Mouse (Mus musculus) E14TG2a.4 (cell line): Measurements from ENCODE around the gene Hspbp1.

Experiments used
- H3K27me3 ChIP-seq: 2 replicates; pipeline ENCODE4 v1.6.1; 2014; ENCODE audit warnings: low read length, control low read depth; ENCODE audit not compliant: insufficient read depth
- H3K36me3 ChIP-seq: 2 replicates; pipeline ENCODE4 v1.6.1; 2014; ENCODE audit warnings: low read length, control low read depth; ENCODE audit not compliant: insufficient read depth
- H3K4me1 ChIP-seq: replicated peaks from 2 replicates; pipeline ENCODE4 v1.6.1; 2014; ENCODE audit warnings: low read depth, low read length, control low read depth
- H3K4me3 ChIP-seq: replicated peaks from 2 replicates; pipeline ENCODE4 v1.5.1; 2014; ENCODE audit warnings: mild to moderate bottlenecking, low read length
- H3K9me3 ChIP-seq: 2 replicates; pipeline ENCODE4 v1.6.1; 2014; ENCODE audit warnings: low read length, control low read depth
- CTCF ChIP-seq: conservative IDR thresholded peaks from 2 replicates; pipeline ENCODE4 v1.5.1; 2014; ENCODE audit warnings: low read length
- NANOG ChIP-seq: IDR thresholded peaks from 2 replicates; pipeline ENCODE4 v1.6.1; 2014; ENCODE audit warnings: borderline replicate concordance, low read length, mixed read lengths
- POU5F1 ChIP-seq: IDR thresholded peaks from 2 replicates; pipeline ENCODE4 v1.6.1; 2014; ENCODE audit warnings: low read length, borderline replicate concordance

Gene Hspbp1

DNA sequence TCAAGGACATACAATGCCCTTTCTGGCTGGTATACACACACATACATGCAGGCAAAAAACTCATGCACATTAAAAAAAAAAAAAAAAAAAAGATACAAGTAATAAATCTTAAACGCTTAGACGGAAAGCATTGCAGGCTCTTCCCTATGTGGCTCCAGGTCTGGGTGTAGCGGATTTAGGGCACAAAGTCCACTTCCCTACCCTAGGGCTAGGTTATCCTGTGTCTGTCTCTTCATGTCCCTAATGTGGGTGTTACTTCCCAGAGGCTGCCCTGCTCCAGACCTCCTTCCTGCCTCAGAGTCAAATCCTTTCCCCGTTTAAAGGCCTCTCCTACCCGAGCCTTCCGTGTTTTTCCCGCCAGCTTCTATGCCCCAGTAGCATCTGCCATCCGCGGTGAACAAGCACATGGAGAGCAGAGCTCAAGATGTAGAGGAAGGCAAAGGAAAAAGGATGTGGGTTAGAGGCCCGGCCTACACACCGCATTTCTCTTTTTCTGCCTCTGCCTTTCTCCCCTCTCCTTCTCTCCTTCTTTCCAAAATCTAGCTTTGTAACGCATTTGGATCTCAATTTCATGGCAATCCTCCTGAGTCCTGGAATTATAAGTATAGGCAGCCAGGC, 10.6 kb downstream of the Hspbp1 start:
- Histone ChIP-seq H3K27me3 (no peaks in the 10 kb centered on the region), H3K4me3 (no peak overlapping the region), H3K4me1 (peaks cover 62% of the 10 kb centered on the region), H3K9me3 (no peaks in the 10 kb centered on the region), H3K36me3 (peaks cover 80% of the 10 kb centered on the region)
- no peak for TF ChIP-seq POU5F1
- no peak for TF ChIP-seq NANOG
- no peak for TF ChIP-seq CTCF

DNA sequence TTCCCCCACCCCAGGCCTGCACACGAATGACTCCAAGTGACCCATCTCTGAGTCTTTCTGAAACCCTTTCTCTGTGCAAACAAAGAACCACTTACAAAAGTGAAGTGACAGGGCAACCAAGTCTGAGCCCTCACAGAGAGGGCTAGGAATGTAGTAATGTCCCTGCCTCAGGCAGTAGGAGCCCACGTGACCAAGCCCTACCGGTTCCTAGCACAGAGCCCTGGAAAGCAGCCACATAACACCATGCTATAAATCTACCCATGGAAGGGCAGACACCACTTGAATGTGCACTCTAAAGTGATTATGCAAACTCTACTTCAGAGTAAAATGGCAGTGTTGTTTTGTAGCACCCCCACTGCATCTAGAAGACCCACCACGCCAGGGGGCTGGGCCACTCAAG, 12.9 kb downstream of the Hspbp1 start:
- H3K27me3 ChIP-seq: no peaks in the 10 kb centered on the region
- peaks cover 62% of the 10 kb centered on the region for H3K4me1 ChIP-seq
- peak overlapping the region; percentile 20; the same call in 1 of the 2 replicates for H3K4me3 ChIP-seq
- no peaks in the 10 kb centered on the region for H3K9me3 ChIP-seq
- TF ChIP-seq NANOG (no peak), POU5F1 (no peak), CTCF (no peak)
- peaks cover 79% of the 10 kb centered on the region for H3K36me3 ChIP-seq

- Histone ChIP-seq H3K9me3 (no peaks in the 10 kb centered on the region), H3K27me3 (no peaks in the 10 kb centered on the region), H3K4me3 (no peak overlapping the region), H3K4me1 (peaks cover 57% of the 10 kb centered on the region), H3K36me3 (peaks cover 80% of the 10 kb centered on the region)
- TF ChIP-seq NANOG (no peak), POU5F1 (no peak), CTCF (no peak)
These were observed 14.1 kb downstream of the Hspbp1 start for GRCm38 (mm10) chr7:4670655-4671255.

DNA sequence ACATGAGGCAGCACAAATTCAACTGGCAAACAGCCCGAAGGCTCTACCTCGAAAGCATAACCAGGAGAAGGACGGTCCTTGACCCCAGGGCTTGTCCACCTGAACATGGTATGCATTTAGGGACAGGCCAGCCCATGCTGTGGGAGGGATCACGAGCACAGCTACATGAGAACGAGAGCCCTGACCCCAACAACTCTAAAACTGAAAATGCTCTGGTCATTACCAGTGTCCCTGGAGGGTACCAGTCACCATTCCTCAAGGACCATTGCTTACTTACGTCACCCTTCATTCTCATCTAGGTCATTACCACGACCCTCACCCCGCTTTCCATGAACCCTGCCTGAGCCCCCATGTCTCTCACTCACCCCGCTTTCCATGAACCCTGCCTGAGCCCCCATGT, 15.7 kb downstream of the Hspbp1 start:
- no peak overlapping the region for H3K4me3 ChIP-seq
- H3K27me3 ChIP-seq: no peaks in the 10 kb centered on the region
- H3K36me3 ChIP-seq: peaks cover 75% of the 10 kb centered on the region
- H3K4me1 ChIP-seq: peaks cover 52% of the 10 kb centered on the region
- no peaks in the 10 kb centered on the region for H3K9me3 ChIP-seq
- TF ChIP-seq NANOG (no peak), POU5F1 (no peak), CTCF (no peak)

DNA sequence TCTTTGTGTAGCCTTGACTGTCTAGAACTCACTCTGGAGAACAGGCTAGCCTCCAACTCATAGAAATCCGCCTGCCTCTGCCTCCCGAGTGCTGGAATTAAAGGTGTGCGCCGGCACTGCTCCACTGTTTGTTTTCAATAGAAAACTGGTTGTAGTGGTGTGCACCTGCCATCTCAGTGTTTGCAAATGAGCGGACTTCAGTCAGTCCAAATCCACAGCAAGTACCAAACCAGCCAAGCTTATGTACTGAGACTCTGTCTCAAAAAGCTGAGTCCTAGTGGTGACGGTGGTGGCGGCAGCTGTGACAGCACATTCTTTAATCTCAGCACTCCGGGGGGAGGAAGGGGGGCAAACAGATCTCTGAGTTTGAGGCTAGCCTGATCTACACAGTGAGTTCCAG, 16.4 kb downstream of the Hspbp1 start:
- Histone ChIP-seq H3K36me3 (peaks cover 74% of the 10 kb centered on the region), H3K27me3 (no peaks in the 10 kb centered on the region), H3K9me3 (no peaks in the 10 kb centered on the region), H3K4me3 (no peak overlapping the region), H3K4me1 (peaks cover 54% of the 10 kb centered on the region)
- TF ChIP-seq NANOG: no peak
- TF ChIP-seq CTCF: no peak
- no peak for TF ChIP-seq POU5F1

DNA sequence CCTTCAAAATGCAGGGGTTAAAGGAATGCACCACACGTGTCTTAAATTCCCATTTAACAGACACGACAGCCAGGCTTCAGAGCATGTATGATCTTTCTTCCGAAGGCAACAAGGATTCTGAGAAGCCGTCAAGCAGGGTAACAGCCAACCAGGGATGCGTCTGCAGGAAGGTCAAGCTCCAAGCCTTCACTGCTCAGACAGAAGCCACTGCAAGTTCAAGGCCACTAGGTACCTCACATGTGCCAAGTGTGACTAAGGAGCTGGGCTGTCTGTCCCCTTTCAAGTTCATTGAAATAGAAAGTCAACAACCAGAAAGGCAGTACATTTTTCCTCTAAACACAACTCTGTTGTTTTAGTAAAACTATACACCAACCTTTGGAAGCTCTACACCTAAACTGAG, 18.0 kb downstream of the Hspbp1 start:
- Histone ChIP-seq H3K4me1 (peaks cover 63% of the 10 kb centered on the region), H3K4me3 (no peak overlapping the region), H3K36me3 (peaks cover 76% of the 10 kb centered on the region), H3K27me3 (no peaks in the 10 kb centered on the region), H3K9me3 (no peaks in the 10 kb centered on the region)
- TF ChIP-seq CTCF: no peak
- TF ChIP-seq NANOG: no peak
- no peak for TF ChIP-seq POU5F1

DNA sequence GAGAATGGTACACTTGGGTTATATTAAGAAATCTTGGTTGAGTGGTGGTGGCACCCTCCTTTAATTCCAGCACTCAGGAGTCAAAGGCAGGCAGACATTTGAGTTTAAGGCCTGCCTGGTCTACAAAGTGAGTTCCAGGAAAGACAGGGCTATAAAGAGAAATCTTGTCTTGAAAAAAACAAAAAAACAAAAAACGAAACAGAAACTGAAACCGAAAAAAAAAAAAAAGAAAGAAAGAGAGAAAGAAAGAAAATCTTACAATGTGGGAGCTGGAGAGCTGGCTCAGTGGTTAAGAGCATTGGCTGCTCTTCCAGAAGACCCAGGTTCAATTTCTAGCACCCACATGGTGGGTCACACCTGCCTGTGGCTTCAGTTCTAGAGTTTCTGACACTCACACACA, 21.1 kb downstream of the Hspbp1 start:
- Histone ChIP-seq H3K4me1 (peaks cover 62% of the 10 kb centered on the region), H3K9me3 (no peaks in the 10 kb centered on the region), H3K36me3 (peaks cover 64% of the 10 kb centered on the region), H3K27me3 (no peaks in the 10 kb centered on the region), H3K4me3 (no peak overlapping the region)
- TF ChIP-seq CTCF (no peak), POU5F1 (no peak), NANOG (no peak)

- TF ChIP-seq CTCF: no peak
- TF ChIP-seq POU5F1: no peak
- no peak for TF ChIP-seq NANOG
- no peaks in the 10 kb centered on the region for H3K27me3 ChIP-seq
- H3K9me3 ChIP-seq: no peaks in the 10 kb centered on the region
- peaks cover 56% of the 10 kb centered on the region for H3K4me1 ChIP-seq
- H3K36me3 ChIP-seq: peaks cover 58% of the 10 kb centered on the region
- H3K4me3 ChIP-seq: no peak overlapping the region
These were observed 21.7 kb downstream of the Hspbp1 start for GRCm38 (mm10) chr7:4663179-4663578.
